Mouse (Mus musculus): ENCODE measurements at regions not wholly inside any gene's neighbourhood (a gene's known extent, or its start where the extent isn't known, plus 50 kb on each side); places are given as distances from the start of the nearest gene placed in this dataset.

DNA sequence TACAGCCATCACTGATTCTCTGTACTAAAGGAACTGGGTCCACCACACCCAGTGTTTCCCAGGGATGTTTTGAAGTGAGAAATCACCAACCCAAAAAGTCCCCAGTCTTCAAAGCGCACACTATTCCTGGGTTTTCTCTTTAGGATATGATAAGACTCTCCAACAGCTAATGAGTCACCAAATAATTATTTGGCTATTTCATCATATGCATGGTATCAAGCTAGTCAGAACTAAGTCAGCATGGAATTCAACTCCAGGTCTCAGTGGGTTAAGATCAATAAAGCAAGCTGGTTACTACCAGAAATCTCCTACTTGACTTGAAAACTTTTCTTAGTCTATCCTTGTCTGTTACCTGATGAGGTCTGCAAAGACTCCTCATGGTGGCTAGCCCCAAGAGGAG is 89.1 kb upstream of the 4930412O13Rik start:
- in situ Hi-C loops (cut with MboI, MseI) = no loop called here

DNA sequence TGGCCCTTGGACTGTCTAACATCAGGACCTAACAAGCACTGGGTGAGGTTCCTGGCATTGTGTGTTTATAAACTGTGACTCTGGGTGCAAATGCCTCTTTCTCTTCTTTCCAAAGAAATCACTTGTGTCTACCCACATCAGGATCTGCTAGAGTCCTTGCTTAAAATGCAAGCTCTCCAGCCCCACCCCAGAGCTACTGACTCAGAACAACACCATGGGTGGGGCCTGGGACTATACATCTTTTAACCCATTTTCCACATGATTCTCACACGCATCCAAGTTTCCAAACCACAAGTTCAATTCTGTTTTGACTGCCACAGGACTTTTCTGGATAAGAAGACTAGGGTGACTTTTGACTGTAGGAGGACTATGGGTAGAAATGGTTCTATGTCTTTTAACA is 88.7 kb upstream of the 4930412O13Rik start:
- in situ Hi-C loops (cut with MboI, MseI) = no loop called here

DNA sequence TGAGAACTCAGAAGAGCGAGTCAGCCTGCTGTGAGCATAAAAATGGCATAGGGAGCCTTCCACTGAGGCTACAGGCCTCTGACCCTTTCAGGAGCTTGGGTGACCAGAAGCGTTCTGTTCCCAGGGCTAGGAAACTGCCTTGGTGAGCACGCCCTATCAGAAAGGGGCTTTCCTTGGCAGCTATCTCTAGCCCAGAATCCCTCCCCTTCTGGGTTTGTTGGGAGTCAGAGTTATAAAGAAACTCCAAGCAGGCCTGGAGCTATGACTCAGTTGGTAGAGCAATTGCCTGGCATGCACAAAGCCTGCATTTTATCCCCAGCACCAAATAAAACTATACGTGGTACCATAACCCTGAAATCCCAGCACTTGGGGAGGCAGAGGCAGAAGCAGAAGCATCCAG is 85.7 kb upstream of the 4930412O13Rik start:
- in situ Hi-C loops (cut with MboI, MseI) = no loop called here

DNA sequence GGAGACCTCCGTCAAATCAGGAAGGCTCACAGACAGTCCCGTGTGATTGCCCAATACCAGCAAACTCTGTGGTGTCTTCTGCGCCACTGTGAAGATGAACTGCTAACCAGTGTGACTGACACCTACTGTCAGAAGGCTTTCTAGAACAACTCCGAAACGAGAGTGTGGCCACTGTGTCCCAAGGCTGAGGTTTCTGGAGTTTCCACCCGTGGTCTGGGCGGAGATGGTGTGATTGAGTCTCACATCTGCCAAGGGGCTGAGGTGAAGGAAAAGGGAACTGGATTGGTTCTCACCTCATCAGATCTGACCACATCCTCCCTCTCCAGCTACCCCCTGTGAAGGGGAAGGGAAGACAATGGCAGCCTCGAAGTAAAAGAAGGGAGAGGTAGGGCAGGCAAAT is 79.6 kb upstream of the 4930412O13Rik start:
- in situ Hi-C loops (cut with MboI, MseI) = no loop called here

DNA sequence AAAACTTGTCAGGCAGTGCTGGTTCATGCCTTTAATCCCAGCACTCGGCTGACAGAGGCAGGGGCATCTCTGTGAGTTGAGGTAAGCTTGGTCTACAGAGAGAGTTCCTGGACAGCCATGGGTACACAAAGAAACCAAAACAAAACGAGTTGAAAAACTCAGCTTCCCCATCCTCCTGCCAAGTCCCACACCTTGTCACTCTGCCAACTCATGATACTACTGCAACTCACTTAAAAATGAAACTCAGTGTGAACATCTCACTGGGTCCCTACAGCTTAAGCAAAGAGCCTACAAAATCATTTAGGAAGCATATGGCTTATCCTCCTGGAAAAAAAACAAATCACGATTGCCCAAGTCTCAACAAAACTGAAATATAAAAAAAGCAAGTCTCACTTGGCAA is 76.7 kb upstream of the 4930412O13Rik start:
- in situ Hi-C loops (cut with MboI, MseI) = no loop called here

DNA sequence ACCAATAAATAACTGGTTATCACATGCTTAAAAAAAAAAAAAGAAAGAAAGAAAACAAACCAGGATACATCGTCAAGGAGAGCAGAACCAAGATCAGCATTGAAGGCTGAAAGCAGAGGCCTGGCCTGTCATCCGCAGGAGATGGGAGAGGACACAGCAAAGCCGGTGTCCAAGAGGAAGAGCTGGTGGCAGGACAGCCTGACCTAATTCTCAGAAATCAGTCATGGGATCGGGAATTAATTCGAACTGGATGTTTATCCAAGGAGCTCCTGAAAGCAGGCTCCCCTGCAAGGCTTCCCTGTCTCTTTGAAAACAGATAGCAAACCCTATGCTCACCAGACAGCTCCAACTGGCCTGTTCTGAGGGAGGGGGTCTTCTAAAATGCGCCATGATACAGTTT is 75.5 kb upstream of the 4930412O13Rik start:
- in situ Hi-C loops (cut with MboI, MseI) = no loop called here

All from T-helper 1 cell (primary cell).